Mouse (Mus musculus) embryo, embryonic 11.5 days (tissue): ENCODE data around the gene Hmcn2.

Source experiments
- DNase-seq: peaks from one replicate; pipeline ENCODE4 v3.0.0-alpha.2; 2012; ENCODE audit warnings: low read depth, low spot score

Gene Hmcn2

DNA sequence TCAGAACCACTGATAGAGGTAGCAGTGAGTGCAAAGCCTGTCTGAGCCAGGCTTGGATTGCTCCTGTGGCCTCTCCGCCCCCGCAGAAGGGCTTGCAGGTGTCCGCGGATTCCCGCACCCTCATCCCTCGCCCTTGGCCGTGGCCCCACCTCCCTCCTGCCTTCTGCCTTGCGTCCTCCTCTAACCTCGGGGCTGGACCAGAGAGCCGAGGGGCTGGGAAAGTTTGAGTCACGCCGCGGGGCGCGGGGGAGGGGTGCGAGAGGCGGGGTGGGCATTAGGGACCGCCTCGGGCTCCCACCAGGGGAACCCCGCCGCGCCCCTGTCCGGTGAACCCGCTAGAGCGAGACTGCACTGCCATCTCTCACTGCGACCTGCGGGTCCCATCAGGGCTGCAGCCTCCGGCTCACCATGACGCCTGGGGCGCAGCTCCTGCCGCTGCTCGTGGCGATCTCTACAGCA lies at the start of gene Hmcn2:
Gene Hmcn2 (plus strand): TSS at position 409 of the 459 bp plus-strand sequence.
- no peak for DNase-seq

GRCm38 (mm10) chr2:31267447-31267846 lies 46.8 kb upstream of the Hmcn2 start:
- no peak for DNase-seq

DNA sequence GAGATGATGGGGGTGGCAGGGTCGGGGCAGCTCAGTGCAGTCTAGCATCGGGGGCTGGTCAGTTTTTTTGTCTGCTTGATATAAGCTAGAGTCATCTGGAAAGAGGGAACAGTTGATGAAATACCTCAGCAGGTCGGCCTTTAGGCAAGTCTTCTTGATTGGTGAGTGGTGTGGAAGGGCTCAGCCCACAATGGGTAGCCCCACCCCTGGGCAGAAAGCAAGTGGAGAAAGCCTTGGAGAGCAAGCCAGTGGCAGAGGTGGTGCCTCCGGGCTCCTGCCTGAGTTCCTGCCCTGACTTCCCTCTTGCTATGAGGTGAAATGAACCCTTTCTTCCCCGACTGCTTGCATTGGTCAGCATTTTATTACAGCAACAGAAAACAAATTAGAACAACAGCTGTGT lies 45.6 kb upstream of the Hmcn2 start:
- no peak for DNase-seq

DNA sequence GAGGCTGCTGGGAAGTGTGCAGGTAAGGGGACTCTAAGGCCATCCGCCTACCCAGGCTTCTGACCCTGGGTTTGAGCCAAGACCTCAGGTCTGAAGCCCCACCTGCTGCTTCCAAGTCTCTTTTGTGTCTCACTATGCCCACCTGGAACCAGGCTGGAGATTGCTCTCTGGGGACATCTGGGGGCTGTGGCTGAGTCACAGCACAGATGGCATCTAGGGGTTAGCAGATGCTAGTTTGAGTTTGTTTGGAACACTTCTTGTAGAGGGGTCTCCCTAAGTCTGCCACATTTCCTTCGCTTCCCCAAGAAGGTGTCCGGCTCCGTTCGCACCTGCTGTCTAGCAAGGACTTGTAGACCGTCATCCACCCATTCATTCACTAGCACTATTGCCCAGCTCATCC lies 45.0 kb upstream of the Hmcn2 start:
- DNase-seq, result no peak

DNA sequence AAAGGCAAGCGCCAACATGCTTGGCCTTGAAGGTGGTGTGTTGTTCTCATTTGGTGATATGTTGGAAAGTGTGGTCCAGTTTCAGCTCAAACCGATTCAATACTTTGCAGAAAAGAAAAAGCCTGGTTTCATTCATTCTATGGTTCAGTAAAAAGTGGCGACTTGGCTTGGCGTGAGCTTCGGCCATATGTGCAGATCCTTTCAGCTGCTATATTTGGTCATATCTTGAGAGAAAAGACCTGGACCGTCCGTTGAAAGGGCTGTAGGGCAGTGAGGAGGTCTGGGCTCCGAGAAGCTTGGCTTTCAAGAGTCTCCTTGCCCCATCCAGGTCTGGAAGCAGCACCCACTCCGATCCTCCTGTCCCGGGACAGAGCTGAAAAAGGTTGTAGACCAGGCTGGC lies 44.4 kb upstream of the Hmcn2 start:
- no peak for DNase-seq

DNA sequence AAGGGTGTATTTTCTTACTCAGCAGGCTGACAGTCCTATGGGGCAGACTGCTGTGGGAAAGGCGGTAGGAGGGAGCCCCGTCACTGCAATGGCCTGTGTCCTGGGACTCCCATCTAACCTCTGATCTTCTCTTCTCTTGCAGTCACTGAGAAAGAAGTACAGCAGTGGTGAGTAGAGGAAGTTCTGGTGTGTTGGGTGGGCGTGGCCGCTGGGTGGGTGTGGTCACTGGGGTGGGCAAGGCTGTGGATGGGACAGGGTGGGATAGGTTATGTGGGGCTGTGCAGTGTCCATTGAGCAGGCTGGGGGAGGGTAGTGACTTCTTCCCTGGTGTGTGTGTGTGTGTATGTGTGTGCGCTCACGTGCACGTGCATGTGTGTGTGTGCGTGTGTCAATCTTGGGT lies 43.7 kb upstream of the Hmcn2 start:
- no peak for DNase-seq

DNA sequence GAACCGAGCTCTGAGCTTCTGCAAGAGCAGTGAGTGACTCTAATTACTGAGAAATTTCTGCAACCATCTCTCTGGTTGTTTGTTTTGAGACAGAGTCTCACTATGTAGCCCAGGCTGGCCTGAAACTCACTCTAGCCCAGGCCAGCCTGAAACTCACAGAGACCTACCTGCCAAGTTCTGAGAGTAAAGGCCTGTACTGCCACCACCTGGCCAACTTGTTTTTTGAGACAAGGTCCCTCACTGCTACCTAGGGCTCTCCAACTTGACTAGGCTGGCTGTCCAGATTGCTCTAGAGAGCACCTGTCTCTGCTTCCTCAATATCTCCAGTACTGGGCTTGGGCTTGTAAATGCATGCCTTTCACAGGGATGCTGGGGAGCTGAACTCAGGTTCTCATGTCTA lies 43.1 kb upstream of the Hmcn2 start:
- no peak for DNase-seq

GRCm38 (mm10) chr2:31274993-31275392 lies 39.2 kb upstream of the Hmcn2 start:
- no peak for DNase-seq

DNA sequence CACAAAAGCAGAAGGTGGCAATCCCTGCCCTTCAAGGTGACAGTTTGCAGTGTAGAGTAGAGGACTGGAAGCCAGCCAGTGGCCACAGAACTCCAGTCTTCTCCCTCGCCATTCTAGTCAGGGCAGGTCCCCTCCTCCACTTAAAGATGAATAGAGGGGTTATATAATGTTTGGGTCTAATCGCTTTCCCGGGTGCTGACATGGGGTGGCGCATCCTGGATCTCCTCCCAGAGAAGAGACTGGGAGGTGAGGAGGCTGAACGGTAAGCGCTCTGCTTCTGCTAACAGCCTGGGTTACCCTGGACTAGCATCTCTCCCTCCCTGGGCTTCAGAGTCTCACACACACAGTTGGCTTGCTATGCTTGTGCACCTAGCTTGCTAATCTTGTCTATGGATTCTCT lies 36.4 kb upstream of the Hmcn2 start:
- no peak for DNase-seq

DNA sequence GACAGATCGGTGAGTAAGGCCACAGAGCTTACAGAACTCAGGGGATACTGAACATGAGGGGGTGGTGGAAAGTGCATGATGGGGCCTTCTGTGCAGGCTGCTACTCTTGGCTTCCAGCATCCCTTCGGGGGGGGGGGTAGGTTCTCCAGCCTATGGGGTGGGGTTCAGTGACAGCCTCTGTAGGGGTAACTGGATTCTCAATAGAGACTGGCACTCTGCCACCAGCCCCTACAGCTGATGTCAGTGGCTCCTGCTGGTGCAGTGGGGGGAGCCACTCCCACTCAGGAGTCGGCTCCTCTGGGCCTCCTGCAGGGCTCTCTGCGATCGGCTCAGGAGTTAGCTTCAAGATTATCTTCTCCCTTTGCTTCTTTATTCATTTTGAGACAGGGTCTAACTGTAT lies 35.7 kb upstream of the Hmcn2 start:
- DNase-seq, result no peak

GRCm38 (mm10) chr2:31281138-31281537 lies 33.1 kb upstream of the Hmcn2 start:
- DNase-seq, result no peak

- no peak for DNase-seq
These were observed 31.9 kb upstream of the Hmcn2 start for GRCm38 (mm10) chr2:31282266-31282665.

DNA sequence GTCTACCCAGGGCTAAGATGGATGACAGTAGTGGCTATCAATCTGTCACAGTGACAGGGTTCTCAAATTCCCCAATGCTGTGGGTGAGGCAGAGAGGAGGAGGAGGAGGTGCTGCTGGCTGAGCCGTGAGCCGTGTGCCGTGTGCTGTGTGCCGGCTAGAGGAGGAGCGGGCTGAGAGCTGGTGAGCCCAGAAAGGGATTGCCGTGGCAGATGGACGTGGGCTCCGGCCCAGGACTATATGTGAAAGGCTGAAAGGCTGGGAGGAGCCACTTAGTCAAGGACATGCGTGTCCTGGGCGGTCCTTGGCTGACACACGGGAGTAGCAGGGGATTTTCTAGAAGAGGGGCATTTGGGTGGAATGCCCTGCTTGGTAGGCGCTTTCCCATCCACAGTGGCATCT lies 31.3 kb upstream of the Hmcn2 start:
- no peak for DNase-seq

GRCm38 (mm10) chr2:31284531-31284930 lies 29.7 kb upstream of the Hmcn2 start:
- no peak for DNase-seq

DNA sequence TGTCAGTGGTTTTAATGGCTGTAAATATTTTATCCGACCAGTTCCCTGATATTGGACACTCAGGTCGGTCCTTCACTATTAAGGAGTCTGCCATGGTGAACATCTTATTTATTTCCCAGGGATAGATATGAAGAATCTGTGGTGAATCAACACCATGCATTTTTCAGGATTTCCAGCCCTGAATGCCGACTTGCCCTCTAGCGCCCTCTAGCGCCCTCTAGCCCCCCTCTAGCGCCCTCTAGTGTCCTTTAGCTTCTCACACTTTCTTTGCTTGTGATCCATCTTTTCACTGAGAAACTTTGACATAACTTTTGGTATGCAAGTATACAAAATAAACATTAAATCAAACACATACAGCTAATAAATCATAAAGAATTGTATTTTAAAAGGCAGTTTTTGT lies 22.8 kb upstream of the Hmcn2 start:
- DNase-seq, result peak; percentile 46

GRCm38 (mm10) chr2:31294985-31295384 lies 19.2 kb upstream of the Hmcn2 start:
- peak; percentile 29 for DNase-seq

- DNase-seq, result no peak
These were observed 17.8 kb upstream of the Hmcn2 start for GRCm38 (mm10) chr2:31296395-31296794.

GRCm38 (mm10) chr2:31297602-31298268 lies 16.5 kb upstream of the Hmcn2 start:
- DNase-seq, result no peak

- DNase-seq, result no peak
These were observed 15.4 kb upstream of the Hmcn2 start for GRCm38 (mm10) chr2:31298814-31299213.

- DNase-seq, result peak; percentile 53
These were observed 14.9 kb upstream of the Hmcn2 start for GRCm38 (mm10) chr2:31299266-31299665.

DNA sequence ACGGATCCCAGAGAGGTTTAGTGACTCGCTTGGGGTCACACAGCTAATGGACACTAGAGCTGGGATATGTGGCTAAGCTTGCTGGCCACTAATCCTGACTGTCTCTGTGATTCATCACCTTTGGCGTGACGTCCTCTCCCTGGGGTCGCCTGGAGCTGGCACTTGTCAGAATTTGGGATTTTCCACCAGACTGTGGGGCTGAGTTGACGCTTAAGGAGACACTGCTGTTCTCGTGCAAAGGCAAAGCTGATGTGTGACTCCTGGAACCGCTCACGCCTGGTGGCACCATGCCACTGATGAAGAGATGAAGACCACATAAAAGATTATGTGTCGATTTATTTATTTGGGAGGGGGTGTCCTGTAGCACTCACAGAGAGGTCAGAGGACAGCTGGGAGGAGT lies 14.2 kb upstream of the Hmcn2 start:
- no peak for DNase-seq

GRCm38 (mm10) chr2:31303177-31303576 lies 11.0 kb upstream of the Hmcn2 start:
- DNase-seq, result no peak

- no peak for DNase-seq
These were observed 10.0 kb upstream of the Hmcn2 start for GRCm38 (mm10) chr2:31304191-31304590.
